12 mouse cellular contexts compared by ENCODE assay signal in the genomic region with DNA sequence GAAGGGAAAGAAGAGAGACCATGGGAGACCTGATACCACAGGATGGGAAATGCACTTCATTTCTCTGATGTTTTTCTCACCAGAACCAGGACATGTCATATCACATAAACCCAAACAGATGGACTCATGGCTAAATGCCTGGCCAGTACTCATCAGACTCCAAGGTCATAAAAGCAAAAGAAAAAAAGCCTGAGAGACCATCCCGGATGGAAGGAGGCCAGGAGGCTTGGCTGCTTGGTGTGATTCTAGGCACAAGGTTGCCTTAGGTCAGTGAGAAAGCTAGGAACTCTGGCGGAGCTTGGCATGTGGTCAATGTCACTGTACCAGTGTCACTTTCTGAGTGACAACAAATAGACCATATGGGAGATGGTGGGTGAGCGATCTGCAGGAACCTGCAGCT. TPM values are rescaled to one million over a fixed set of nuclear protein-coding genes. Genes with fewer than 3 reads are reported as not detected.
DNase-seq lines count a peak whose midpoint lies in the region; ATAC-seq and TF ChIP-seq lines count a peak whose summit lies in the region.
"Had no signal": no experiment of that assay in that cellular context is flagged by ENCODE, and none has a peak within 500 bp of the region (broad histone marks: within the 10 kb centered on the region; RNA-seq: fewer than 3 reads in every experiment).

No protein-coding gene starts in this region.

- no peaks in the 10 kb centered on the region for H3K9me3 ChIP-seq in midbrain, embryonic 16.5 days (replicated peaks; ENCODE audit: control insufficient read depth, low read length, poor library complexity, severe bottlenecking)
- no peaks in the 10 kb centered on the region for H3K9me3 ChIP-seq in hindbrain, embryonic 12.5 days (replicated peaks)
- H3K9me3 ChIP-seq: embryonic facial prominence, embryonic 10.5 days; forebrain, embryonic 15.5 days had no signal

- DNase-seq in kidney, adult 2 months, result peak; percentile 31
- DNase-seq in kidney, adult 11 months, result no peak
- peak; percentile 14 for DNase-seq in MN1 (ENCODE audit: low spot score)
- DNase-seq in cerebellum, postnatal 10 days, result peak; percentile 67 to 68
- DNase-seq in kidney, postnatal 4 days, result peak; percentile 18 to 38
- DNase-seq in thymus, adult 18-20 months, result no peak

- TF ChIP-seq POLR2A in kidney, adult 2 months (IDR thresholded peaks at IDR 0.05; ENCODE audit: low read depth, low read length), result no peak

- WGBS in kidney, adult 2 months, result 66% methylated on average over 3 of the region's 3 CpGs
- WGBS in midbrain, embryonic 16.5 days, result 86% methylated on average over 3 of the region's 3 CpGs
- 85% methylated on average over 3 of the region's 3 CpGs for WGBS in hindbrain, embryonic 12.5 days

- no peaks in the 10 kb centered on the region for H3K27me3 ChIP-seq in kidney, adult 2 months (replicated peaks; ENCODE audit: control insufficient read depth, insufficient read depth, low read length)
- no peaks in the 10 kb centered on the region for H3K27me3 ChIP-seq in midbrain, embryonic 16.5 days (ENCODE audit: control insufficient read depth, insufficient read depth, low read depth, low read length)
- H3K27me3 ChIP-seq in hindbrain, embryonic 12.5 days, result no peaks in the 10 kb centered on the region
- H3K27me3 ChIP-seq: forebrain, embryonic 15.5 days had no signal

- no peaks in the 10 kb centered on the region for H3K36me3 ChIP-seq in kidney, adult 2 months (ENCODE audit: control insufficient read depth, insufficient read depth, low read length)
- no peaks in the 10 kb centered on the region for H3K36me3 ChIP-seq in midbrain, embryonic 16.5 days (ENCODE audit: control insufficient read depth, insufficient read depth, low read length)
- no peaks in the 10 kb centered on the region for H3K36me3 ChIP-seq in hindbrain, embryonic 12.5 days
- H3K36me3 ChIP-seq: embryonic facial prominence, embryonic 10.5 days; forebrain, embryonic 15.5 days had no signal

- H3K4me3 ChIP-seq in kidney, adult 2 months (ENCODE audit: insufficient read depth, low read depth, low read length), result no peak overlapping the region
- H3K4me3 ChIP-seq in midbrain, embryonic 16.5 days (ENCODE audit: low read depth, low read length), result no peak overlapping the region
- H3K4me3 ChIP-seq in hindbrain, embryonic 12.5 days, result no peak overlapping the region
- H3K4me3 ChIP-seq: embryonic facial prominence, embryonic 10.5 days; forebrain, embryonic 15.5 days had no signal

- H3K4me1 ChIP-seq in kidney, adult 2 months (ENCODE audit: control insufficient read depth, insufficient read depth, low read length), result no peaks in the 10 kb centered on the region
- no peaks in the 10 kb centered on the region for H3K4me1 ChIP-seq in midbrain, embryonic 16.5 days (ENCODE audit: control insufficient read depth, insufficient read depth, low read length)
- no peaks in the 10 kb centered on the region for H3K4me1 ChIP-seq in hindbrain, embryonic 12.5 days
- H3K4me1 ChIP-seq: embryonic facial prominence, embryonic 10.5 days had no signal

- H3K4me2 ChIP-seq in midbrain, embryonic 16.5 days (ENCODE audit: low read length), result no peak overlapping the region
- no peak overlapping the region for H3K4me2 ChIP-seq in hindbrain, embryonic 12.5 days (replicated peaks)
- H3K4me2 ChIP-seq: forebrain, embryonic 15.5 days had no signal

- H3K9ac ChIP-seq in midbrain, embryonic 16.5 days (ENCODE audit: low read depth, low read length), result no peak overlapping the region
- no peak overlapping the region for H3K9ac ChIP-seq in hindbrain, embryonic 12.5 days
- H3K9ac ChIP-seq: forebrain, embryonic 15.5 days had no signal

- TF ChIP-seq CTCF in kidney, adult 2 months (conservative IDR thresholded peaks at IDR 0.05; ENCODE audit: insufficient read depth, insufficient read length, low read depth, low read length), result no peak

- no peak for ATAC-seq in midbrain, embryonic 16.5 days
- ATAC-seq in hindbrain, embryonic 12.5 days (ENCODE audit: low FRiP score), result no peak
- ATAC-seq: forebrain, embryonic 15.5 days; hindbrain, embryonic 16.5 days had no signal

- H3K27ac ChIP-seq in kidney, adult 2 months (ENCODE audit: insufficient read depth, low read depth, low read length), result no peak overlapping the region
- no peak overlapping the region for H3K27ac ChIP-seq in midbrain, embryonic 16.5 days (ENCODE audit: low read length)
- no peak overlapping the region for H3K27ac ChIP-seq in hindbrain, embryonic 12.5 days
- H3K27ac ChIP-seq: embryonic facial prominence, embryonic 10.5 days; forebrain, embryonic 15.5 days; macrophage had no signal

RNA-seq across cellular contexts. Expression of gene Bbs2, which starts 9.1 kb away (rescaled TPM):
- polyA plus RNA-seq in kidney, adult 2 months (2012; rRNA removed), result 31.3 and 31.4 TPM in 2 replicates
- 22.0 and 22.9 TPM in 2 replicates for polyA plus RNA-seq in midbrain, embryonic 16.5 days (2015; fragmentation: Nextera tagmentation; extraction: Ambion mirVana)
- 22.9 and 23.4 TPM in 2 replicates for polyA plus RNA-seq in hindbrain, embryonic 12.5 days (2016; fragmentation: Nextera tagmentation; extraction: Ambion mirVana)

RNA-seq across cellular contexts. Expression of gene Mt4, which starts 29.1 kb away (rescaled TPM):
- polyA plus RNA-seq in kidney, adult 2 months (2012; rRNA removed), result not detected in 2 replicates
- not detected in 2 replicates for polyA plus RNA-seq in midbrain, embryonic 16.5 days (2015; fragmentation: Nextera tagmentation; extraction: Ambion mirVana)
- not detected in 2 replicates for polyA plus RNA-seq in hindbrain, embryonic 12.5 days (2016; fragmentation: Nextera tagmentation; extraction: Ambion mirVana)
- polyA plus RNA-seq: embryonic facial prominence, embryonic 10.5 days; forebrain, embryonic 15.5 days; hindbrain, embryonic 16.5 days; macrophage had no signal

RNA-seq across cellular contexts. Expression of gene Mt3, which starts 44.5 kb away (rescaled TPM):
- polyA plus RNA-seq in kidney, adult 2 months (2012; rRNA removed), result 4.2 and 8.4 TPM in 2 replicates
- 141 and 227 TPM in 2 replicates for polyA plus RNA-seq in midbrain, embryonic 16.5 days (2015; fragmentation: Nextera tagmentation; extraction: Ambion mirVana)
- 18.5 and 33.1 TPM in 2 replicates for polyA plus RNA-seq in hindbrain, embryonic 12.5 days (2016; fragmentation: Nextera tagmentation; extraction: Ambion mirVana)
- polyA plus RNA-seq: macrophage had no signal

Comparison
In these comparisons a context has a peak if more than half of its experiments do, and no peak if none do; other contexts are left out.
1. DNase-seq: peak in kidney, adult 2 months (single experiment), MN1 (single experiment), cerebellum, postnatal 10 days (2 of 2) and kidney, postnatal 4 days (2 of 2); none in kidney, adult 11 months (single experiment) and thymus, adult 18-20 months (0 of 2).